Mouse (Mus musculus): ENCODE measurements around the gene Mrgprd. TPM values are rescaled to one million over a fixed set of nuclear protein-coding genes. Genes with fewer than 3 reads are reported as not detected.

The Mrgprd gene
- polyA plus RNA-seq, 1 experiment from 2014 or later = not detected

DNA sequence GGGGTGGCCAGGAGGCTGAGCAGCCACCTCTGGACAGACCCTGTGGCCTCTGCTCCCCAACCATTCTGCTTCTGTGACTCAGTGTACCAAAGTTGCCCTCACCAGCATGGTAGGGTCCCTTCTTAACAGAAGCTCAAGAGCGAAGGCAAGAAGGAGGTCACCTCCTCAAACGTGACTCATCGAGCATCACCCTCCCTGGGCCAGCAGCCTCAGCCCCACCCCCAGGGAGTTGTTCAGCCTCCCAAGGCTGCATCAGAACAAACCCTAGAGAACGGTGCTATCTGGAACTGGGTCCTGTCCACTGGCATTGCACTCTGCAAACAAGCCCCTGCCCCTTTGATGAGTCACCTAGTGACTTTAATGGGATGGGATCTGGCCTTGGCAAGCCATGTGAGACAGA, 5.8 kb upstream of the Mrgprd start:
- no peaks in the 10 kb centered on the region for H3K4me1 ChIP-seq (ENCODE audit: control insufficient read depth, insufficient read depth, low read length)
- H3K4me2 ChIP-seq (ENCODE audit: low read depth) = no peak overlapping the region
- DNase-seq (ENCODE audit: low spot score) (no peak), ATAC-seq (ENCODE audit: insufficient read depth, low FRiP score, low TSS enrichment) (no peak)
- H3K36me3 ChIP-seq (ENCODE audit: control insufficient read depth, insufficient read depth, low read length) = no peaks in the 10 kb centered on the region
- no peak overlapping the region for H3K9ac ChIP-seq (ENCODE audit: low read length)
- no peak overlapping the region for H3K27ac ChIP-seq (ENCODE audit: low read depth, low read length)
- H3K4me3 ChIP-seq (ENCODE audit: low read depth, low read length) = no peak overlapping the region
- WGBS = 81% methylated on average over 4 of the region's 4 CpGs
- H3K27me3 ChIP-seq (ENCODE audit: control insufficient read depth, insufficient read depth, low read length) = no peaks in the 10 kb centered on the region
- H3K9me3 ChIP-seq (ENCODE audit: control insufficient read depth, low read length) = no peaks in the 10 kb centered on the region

DNA sequence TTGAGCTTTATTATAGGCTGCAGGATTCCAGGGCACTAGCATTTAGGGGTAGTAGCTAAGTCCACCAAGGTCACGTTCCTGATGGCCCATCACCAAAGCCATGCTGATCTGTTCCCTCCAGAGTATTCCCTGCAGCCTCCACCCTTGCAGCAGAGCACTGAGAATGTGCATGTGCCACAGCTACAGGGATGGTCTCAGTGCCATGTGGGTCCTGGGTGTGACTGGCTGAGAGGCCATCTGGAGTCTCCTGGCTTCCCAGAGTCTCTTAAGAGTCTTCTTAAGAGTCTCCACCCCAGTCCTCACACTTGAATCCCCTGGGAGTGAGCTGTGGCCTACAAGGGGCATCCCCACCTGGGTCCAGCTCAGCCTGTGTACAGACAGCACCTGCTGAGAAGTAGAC, 4.8 kb upstream of the Mrgprd start:
- H3K4me1 ChIP-seq (ENCODE audit: control insufficient read depth, insufficient read depth, low read length) = no peaks in the 10 kb centered on the region
- no peak overlapping the region for H3K9ac ChIP-seq (ENCODE audit: low read length)
- H3K27ac ChIP-seq (ENCODE audit: low read depth, low read length) = no peak overlapping the region
- no peaks in the 10 kb centered on the region for H3K36me3 ChIP-seq (ENCODE audit: control insufficient read depth, insufficient read depth, low read length)
- no peaks in the 10 kb centered on the region for H3K27me3 ChIP-seq (ENCODE audit: control insufficient read depth, insufficient read depth, low read length)
- H3K4me2 ChIP-seq (ENCODE audit: low read depth) = no peak overlapping the region
- DNase-seq (ENCODE audit: low spot score) = no peak
- H3K4me3 ChIP-seq (ENCODE audit: low read depth, low read length) = no peak overlapping the region
- no peak for ATAC-seq (ENCODE audit: insufficient read depth, low FRiP score, low TSS enrichment)
- H3K9me3 ChIP-seq (ENCODE audit: control insufficient read depth, low read length) = no peaks in the 10 kb centered on the region
- WGBS = 64% methylated on average over 1 of the region's 1 CpGs

DNA sequence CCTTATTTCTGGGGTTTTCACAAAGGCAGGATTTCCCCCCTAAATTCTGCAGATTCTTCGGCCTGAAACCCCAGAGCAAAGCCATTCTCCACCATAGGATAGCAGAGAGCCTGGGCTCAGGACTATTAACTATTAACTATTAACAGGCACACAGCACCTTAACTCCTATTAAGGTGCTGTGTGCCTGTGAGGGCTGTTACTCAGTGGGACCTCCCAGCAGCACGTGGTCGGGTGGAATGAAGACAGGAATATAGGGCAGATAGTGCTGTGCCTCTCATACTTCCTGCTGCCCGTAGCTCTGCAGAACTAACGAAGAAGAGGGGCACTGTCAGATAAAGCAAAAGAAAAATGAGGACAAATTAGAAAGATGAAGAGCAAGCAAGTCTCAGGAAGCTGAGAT, 4.1 kb upstream of the Mrgprd start:
- H3K36me3 ChIP-seq (ENCODE audit: control insufficient read depth, insufficient read depth, low read length) = no peaks in the 10 kb centered on the region
- DNase-seq (ENCODE audit: low spot score) (no peak), ATAC-seq (ENCODE audit: insufficient read depth, low FRiP score, low TSS enrichment) (no peak)
- H3K27ac ChIP-seq (ENCODE audit: low read depth, low read length) = no peak overlapping the region
- no peak overlapping the region for H3K9ac ChIP-seq (ENCODE audit: low read length)
- no peaks in the 10 kb centered on the region for H3K27me3 ChIP-seq (ENCODE audit: control insufficient read depth, insufficient read depth, low read length)
- H3K4me3 ChIP-seq (ENCODE audit: low read depth, low read length) = no peak overlapping the region
- H3K9me3 ChIP-seq (ENCODE audit: control insufficient read depth, low read length) = no peaks in the 10 kb centered on the region
- 77% methylated on average over 5 of the region's 5 CpGs for WGBS
- H3K4me1 ChIP-seq (ENCODE audit: control insufficient read depth, insufficient read depth, low read length) = no peaks in the 10 kb centered on the region
- H3K4me2 ChIP-seq (ENCODE audit: low read depth) = no peak overlapping the region

GRCm38 (mm10) chr7:145312137-145312536, 2.5 kb upstream of the Mrgprd start:
- Histone ChIP-seq H3K9me3 (ENCODE audit: control insufficient read depth, low read length) (no peaks in the 10 kb centered on the region), H3K4me3 (ENCODE audit: low read depth, low read length) (no peak overlapping the region), H3K9ac (ENCODE audit: low read length) (no peak overlapping the region), H3K4me2 (ENCODE audit: low read depth) (no peak overlapping the region), H3K27me3 (ENCODE audit: control insufficient read depth, insufficient read depth, low read length) (no peaks in the 10 kb centered on the region), H3K27ac (ENCODE audit: low read depth, low read length) (no peak overlapping the region), H3K4me1 (ENCODE audit: control insufficient read depth, insufficient read depth, low read length) (no peaks in the 10 kb centered on the region), H3K36me3 (ENCODE audit: control insufficient read depth, insufficient read depth, low read length) (no peaks in the 10 kb centered on the region)
- WGBS = 88% methylated on average over 3 of the region's 3 CpGs
- ATAC-seq (ENCODE audit: insufficient read depth, low FRiP score, low TSS enrichment) = no peak
- no peak for DNase-seq (ENCODE audit: low spot score)

GRCm38 (mm10) chr7:145317522-145317921, 2.9 kb downstream of the Mrgprd start:
- Histone ChIP-seq H3K4me2 (ENCODE audit: low read depth) (no peak overlapping the region), H3K4me3 (ENCODE audit: low read depth, low read length) (no peak overlapping the region), H3K4me1 (ENCODE audit: control insufficient read depth, insufficient read depth, low read length) (no peaks in the 10 kb centered on the region), H3K27me3 (ENCODE audit: control insufficient read depth, insufficient read depth, low read length) (no peaks in the 10 kb centered on the region), H3K9ac (ENCODE audit: low read length) (no peak overlapping the region), H3K9me3 (ENCODE audit: control insufficient read depth, low read length) (no peaks in the 10 kb centered on the region), H3K27ac (ENCODE audit: low read depth, low read length) (no peak overlapping the region), H3K36me3 (ENCODE audit: control insufficient read depth, insufficient read depth, low read length) (no peaks in the 10 kb centered on the region)
- DNase-seq (ENCODE audit: low spot score) (no peak), ATAC-seq (ENCODE audit: insufficient read depth, low FRiP score, low TSS enrichment) (no peak)
- 77% methylated on average over 4 of the region's 4 CpGs for WGBS

DNA sequence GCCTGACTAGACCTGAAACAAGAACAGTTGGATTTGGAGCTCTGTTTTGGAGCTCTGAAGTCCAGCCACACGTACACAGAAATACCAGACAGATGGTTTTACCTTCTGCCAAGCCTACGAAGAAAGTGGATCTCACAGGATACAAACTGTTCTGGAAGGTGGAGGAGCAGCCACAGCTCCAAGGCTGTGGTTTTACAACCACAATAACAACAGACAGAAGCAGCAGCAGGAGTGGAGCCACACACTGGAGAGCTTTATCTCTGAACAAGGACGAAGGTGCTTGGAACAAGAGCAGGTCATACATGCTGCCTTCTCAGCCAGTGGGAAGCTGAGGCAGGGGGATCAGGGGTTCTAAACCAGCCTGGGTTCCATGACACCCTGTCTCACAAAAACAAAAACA, 4.8 kb downstream of the Mrgprd start:
- no peaks in the 10 kb centered on the region for H3K4me1 ChIP-seq (ENCODE audit: control insufficient read depth, insufficient read depth, low read length)
- no peak overlapping the region for H3K4me2 ChIP-seq (ENCODE audit: low read depth)
- no peak overlapping the region for H3K4me3 ChIP-seq (ENCODE audit: low read depth, low read length)
- 76% methylated on average over 3 of the region's 3 CpGs for WGBS
- H3K36me3 ChIP-seq (ENCODE audit: control insufficient read depth, insufficient read depth, low read length) = no peaks in the 10 kb centered on the region
- no peak overlapping the region for H3K9ac ChIP-seq (ENCODE audit: low read length)
- H3K27me3 ChIP-seq (ENCODE audit: control insufficient read depth, insufficient read depth, low read length) = no peaks in the 10 kb centered on the region
- no peaks in the 10 kb centered on the region for H3K9me3 ChIP-seq (ENCODE audit: control insufficient read depth, low read length)
- ATAC-seq (ENCODE audit: insufficient read depth, low FRiP score, low TSS enrichment) (no peak), DNase-seq (ENCODE audit: low spot score) (no peak)
- H3K27ac ChIP-seq (ENCODE audit: low read depth, low read length) = no peak overlapping the region

GRCm38 (mm10) chr7:145323607-145324006, 9.0 kb downstream of the Mrgprd start:
- Histone ChIP-seq H3K27ac (ENCODE audit: low read depth, low read length) (no peak overlapping the region), H3K36me3 (ENCODE audit: control insufficient read depth, insufficient read depth, low read length) (no peaks in the 10 kb centered on the region), H3K4me3 (ENCODE audit: low read depth, low read length) (no peak overlapping the region), H3K9ac (ENCODE audit: low read length) (no peak overlapping the region), H3K4me1 (ENCODE audit: control insufficient read depth, insufficient read depth, low read length) (no peaks in the 10 kb centered on the region), H3K4me2 (ENCODE audit: low read depth) (no peak overlapping the region), H3K9me3 (ENCODE audit: control insufficient read depth, low read length) (no peaks in the 10 kb centered on the region), H3K27me3 (ENCODE audit: control insufficient read depth, insufficient read depth, low read length) (no peaks in the 10 kb centered on the region)
- WGBS = 42% methylated on average over 4 of the region's 4 CpGs
- no peak for DNase-seq (ENCODE audit: low spot score)
- ATAC-seq (ENCODE audit: insufficient read depth, low FRiP score, low TSS enrichment) = no peak

GRCm38 (mm10) chr7:145325697-145326096, 11.1 kb downstream of the Mrgprd start:
- Histone ChIP-seq H3K4me3 (ENCODE audit: low read depth, low read length) (no peak overlapping the region), H3K9ac (ENCODE audit: low read length) (no peak overlapping the region), H3K36me3 (ENCODE audit: control insufficient read depth, insufficient read depth, low read length) (no peaks in the 10 kb centered on the region), H3K27ac (ENCODE audit: low read depth, low read length) (no peak overlapping the region), H3K4me2 (ENCODE audit: low read depth) (no peak overlapping the region), H3K9me3 (ENCODE audit: control insufficient read depth, low read length) (no peaks in the 10 kb centered on the region), H3K4me1 (ENCODE audit: control insufficient read depth, insufficient read depth, low read length) (no peaks in the 10 kb centered on the region), H3K27me3 (ENCODE audit: control insufficient read depth, insufficient read depth, low read length) (no peaks in the 10 kb centered on the region)
- no peak for ATAC-seq (ENCODE audit: insufficient read depth, low FRiP score, low TSS enrichment)
- WGBS = 42% methylated on average over 2 of the region's 2 CpGs
- no peak for DNase-seq (ENCODE audit: low spot score)

- no peaks in the 10 kb centered on the region for H3K9me3 ChIP-seq (ENCODE audit: control insufficient read depth, low read length)
These were observed 15.3 kb downstream of the Mrgprd start for GRCm38 (mm10) chr7:145329982-145330381.

More at GRCm38 (mm10) chr7:145329982-145330381, 15.3 kb downstream of the Mrgprd start:
- H3K27me3 ChIP-seq (ENCODE audit: control insufficient read depth, insufficient read depth, low read length) = no peaks in the 10 kb centered on the region
- no peak for ATAC-seq (ENCODE audit: insufficient read depth, low FRiP score, low TSS enrichment)
- H3K36me3 ChIP-seq (ENCODE audit: control insufficient read depth, insufficient read depth, low read length) = no peaks in the 10 kb centered on the region
- DNase-seq (ENCODE audit: low spot score) = no peak
- H3K4me3 ChIP-seq (ENCODE audit: low read depth, low read length) = no peak overlapping the region
- no peak overlapping the region for H3K9ac ChIP-seq (ENCODE audit: low read length)
- WGBS = 65% methylated on average over 2 of the region's 2 CpGs
- no peak overlapping the region for H3K4me2 ChIP-seq (ENCODE audit: low read depth)
- no peak overlapping the region for H3K27ac ChIP-seq (ENCODE audit: low read depth, low read length)
- no peaks in the 10 kb centered on the region for H3K4me1 ChIP-seq (ENCODE audit: control insufficient read depth, insufficient read depth, low read length)

Data from neural tube, embryonic 11.5 days (tissue).